Comparison of ENCODE assay signal across 10 mouse cellular contexts in the genomic region with DNA sequence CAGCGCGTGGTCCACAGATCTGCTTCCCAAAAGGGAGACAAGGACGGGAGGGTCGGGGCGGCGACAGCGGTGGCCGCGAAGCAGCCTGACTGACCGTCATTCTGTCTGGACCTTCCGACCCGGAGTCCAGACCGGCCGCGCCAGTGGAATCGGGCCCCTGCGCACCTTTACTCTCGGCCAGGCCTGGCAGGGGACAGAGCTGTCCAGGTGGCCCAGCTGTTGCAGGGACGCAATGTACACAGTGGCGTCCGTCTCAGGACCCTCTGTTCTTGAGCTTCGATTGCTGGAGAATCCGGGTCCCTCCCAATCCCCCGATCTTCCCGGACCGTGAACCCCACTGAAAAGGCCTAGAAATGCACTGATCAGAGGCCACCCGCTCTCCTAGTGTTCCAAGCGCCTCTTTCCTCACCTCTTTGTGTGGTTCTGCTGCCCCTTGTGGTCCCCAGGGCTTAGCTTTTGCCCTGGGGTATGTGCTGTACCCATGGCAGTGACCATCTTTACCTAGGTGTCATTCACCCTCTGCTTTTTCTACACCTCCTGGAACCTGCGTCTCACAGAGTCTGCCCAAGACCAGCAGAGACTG. TPM values are rescaled to one million over a fixed set of nuclear protein-coding genes. Genes with fewer than 3 reads are reported as not detected.
DNase-seq lines count a peak whose midpoint lies in the region; ATAC-seq and TF ChIP-seq lines count a peak whose summit lies in the region.
"Had no signal": no experiment of that assay in that cellular context is flagged by ENCODE, and none has a peak within 500 bp of the region (broad histone marks: within the 10 kb centered on the region; RNA-seq: fewer than 3 reads in every experiment).

No protein-coding gene starts in this region.

- H3K9ac ChIP-seq in ES-E14 (ENCODE audit: insufficient read depth, low read depth, low read length, poor library complexity, severe bottlenecking): peak overlapping the region; percentile 51
- peak overlapping the region; percentile 43 for H3K9ac ChIP-seq in forebrain, postnatal 0 days
- peak overlapping the region; percentile 63 for H3K9ac ChIP-seq in liver, embryonic 13.5 days

- H3K27ac ChIP-seq in heart, embryonic 10.5 days: peak overlapping the region; percentile 84
- no peak overlapping the region for H3K27ac ChIP-seq in ES-E14 (ENCODE audit: insufficient read depth, low read depth, low read length, poor library complexity, severe bottlenecking)
- no peak overlapping the region for H3K27ac ChIP-seq in forebrain, postnatal 0 days (ENCODE audit: low read depth, low read length)
- H3K27ac ChIP-seq in liver, embryonic 13.5 days: peak overlapping the region; percentile 62; the same call in 1 of the 2 replicates

- H3K4me1 ChIP-seq in heart, embryonic 10.5 days: peaks cover 14% of the 10 kb centered on the region; the same call in 1 of the 2 replicates
- no peaks in the 10 kb centered on the region for H3K4me1 ChIP-seq in ES-E14 (ENCODE audit: control insufficient read depth in 2 of 2, insufficient read depth in 2 of 2, low read length in 2 of 2, poor library complexity in 1 of 2)
- H3K4me1 ChIP-seq in forebrain, postnatal 0 days (ENCODE audit: insufficient read depth): peaks cover 5% of the 10 kb centered on the region; the same call in 1 of the 2 replicates
- peaks cover 35% of the 10 kb centered on the region for H3K4me1 ChIP-seq in liver, embryonic 13.5 days (replicated peaks)

- no peak for DNase-seq in heart, embryonic 10.5 days (ENCODE audit: low spot score)
- no peak for DNase-seq in heart, adult 8-10 months (ENCODE audit: low spot score)
- DNase-seq in ES-E14 (ENCODE audit: low read depth, low spot score): no peak
- DNase-seq in forebrain, postnatal 0 days: no peak
- DNase-seq in liver, embryonic 13.5 days: no peak
- no peak for DNase-seq in frontal cortex, postnatal 36 days (ENCODE audit: low spot score in 2 of 2)
- DNase-seq in right cerebral cortex, adult 18-20 months: no peak
- DNase-seq in spleen, postnatal 14 days (ENCODE audit: low spot score in 2 of 2): no peak

- TF ChIP-seq CTCF in forebrain, postnatal 0 days (IDR thresholded peaks at IDR 0.05; ENCODE audit: low read depth): peak; percentile 21; the same call in 1 of the 2 replicates

- in situ Hi-C loops in ES-E14 (cut with MboI; ENCODE audit: low sequenced_read_pairs in 2 of 2, unreplicated experiment in 2 of 2): no loop called here

- 4% methylated on average over 29 of the region's 29 CpGs for WGBS in heart, embryonic 10.5 days
- 9% methylated on average over 29 of the region's 29 CpGs for WGBS in forebrain, postnatal 0 days
- 7% methylated on average over 29 of the region's 29 CpGs for WGBS in liver, embryonic 13.5 days (ENCODE audit: insufficient replicate concordance)

- peaks cover 47% of the 10 kb centered on the region for H3K27me3 ChIP-seq in heart, embryonic 10.5 days (ENCODE audit: insufficient read depth, poor library complexity, severe bottlenecking)
- H3K27me3 ChIP-seq in forebrain, postnatal 0 days (ENCODE audit: insufficient read depth, low read length): peaks cover 11% of the 10 kb centered on the region
- H3K27me3 ChIP-seq in liver, embryonic 13.5 days: peaks cover 70% of the 10 kb centered on the region

- no peaks in the 10 kb centered on the region for H3K9me3 ChIP-seq in heart, embryonic 10.5 days
- no peaks in the 10 kb centered on the region for H3K9me3 ChIP-seq in ES-E14 (ENCODE audit: control insufficient read depth, insufficient read depth, low read depth, low read length)
- no peaks in the 10 kb centered on the region for H3K9me3 ChIP-seq in forebrain, postnatal 0 days (ENCODE audit: low read length)
- no peaks in the 10 kb centered on the region for H3K9me3 ChIP-seq in liver, embryonic 13.5 days (replicated peaks)

- H3K4me2 ChIP-seq in forebrain, postnatal 0 days (ENCODE audit: low read depth): peak overlapping the region; percentile 77
- peak overlapping the region; percentile 70 for H3K4me2 ChIP-seq in liver, embryonic 13.5 days

- ATAC-seq in forebrain, postnatal 0 days: peak; percentile 42; the same call in 1 of the 2 replicates
- peak; percentile 45 for ATAC-seq in liver, embryonic 13.5 days (ENCODE audit: low read depth)

- peak overlapping the region; percentile 69 for H3K4me3 ChIP-seq in heart, embryonic 10.5 days
- peak overlapping the region; percentile 71 to 74 for H3K4me3 ChIP-seq in ES-E14 (ENCODE audit: insufficient read depth in 1 of 2, low read depth in 1 of 2, low read length in 2 of 2, poor library complexity in 1 of 2, severe bottlenecking in 1 of 2)
- peak overlapping the region; percentile 43 for H3K4me3 ChIP-seq in forebrain, postnatal 0 days (ENCODE audit: low read depth, low read length)
- peak overlapping the region; percentile 55 for H3K4me3 ChIP-seq in liver, embryonic 13.5 days (replicated peaks)

- no peaks in the 10 kb centered on the region for H3K36me3 ChIP-seq in heart, embryonic 10.5 days
- no peaks in the 10 kb centered on the region for H3K36me3 ChIP-seq in ES-E14 (ENCODE audit: control insufficient read depth, insufficient read depth, low read length, poor library complexity, severe bottlenecking)
- H3K36me3 ChIP-seq in forebrain, postnatal 0 days (ENCODE audit: insufficient read depth): no peaks in the 10 kb centered on the region
- no peaks in the 10 kb centered on the region for H3K36me3 ChIP-seq in liver, embryonic 13.5 days

TF ChIP-seq in ES-E14, 5 proteins besides CTCF, POLR2A, EP300 and RAD21:
- TF ChIP-seq MAFK (IDR thresholded peaks at IDR 0.05; ENCODE audit: insufficient read depth, low read depth, low read length) (no peak), ZC3H11A (IDR thresholded peaks at IDR 0.05; ENCODE audit: borderline replicate concordance, low read depth, low read length) (peak; percentile 12; the same call in 1 of the 2 replicates), CHD2 (IDR thresholded peaks at IDR 0.05; ENCODE audit: low read depth, low read length) (no peak), HCFC1 (IDR thresholded peaks at IDR 0.05; ENCODE audit: borderline replicate concordance, insufficient read depth, low read length) (no peak)

RNA-seq across cellular contexts. Expression of a gene that starts 0.5 kb away (rescaled TPM):
- polyA plus RNA-seq in heart, embryonic 10.5 days (2016; fragmentation: Nextera tagmentation; extraction: Ambion mirVana): 2.3 and 2.5 TPM in 2 replicates
- under 1 TPM; 0.57 to 0.82 (median 0.73) TPM for total RNA-seq in heart, adult 8-10 months (2022)
- 0.74 and 1.7 TPM in 2 replicates for total RNA-seq in ES-E14 (2012; rRNA removed)
- 3.0 and 4.9 TPM in 2 replicates for total RNA-seq in forebrain, postnatal 0 days (2014; rRNA removed)
- 2.0 TPM in 2 replicates for polyA plus RNA-seq in forebrain, postnatal 0 days (2015; fragmentation: Nextera tagmentation; extraction: Ambion mirVana)
- 1.5 and 1.6 TPM in 2 replicates for polyA plus RNA-seq in liver, embryonic 13.5 days (2015; fragmentation: Nextera tagmentation; extraction: Ambion mirVana)
- total RNA-seq: CH12.LX had no signal

RNA-seq across cellular contexts. Expression of a gene that starts 0.6 kb away (rescaled TPM):
- polyA plus RNA-seq in heart, embryonic 10.5 days (2016; fragmentation: Nextera tagmentation; extraction: Ambion mirVana): 0.10 and 0.16 TPM in 2 replicates
- total RNA-seq in heart, adult 8-10 months (2022): not detected
- total RNA-seq in ES-E14 (2012; rRNA removed): not detected in 2 replicates
- total RNA-seq in forebrain, postnatal 0 days (2014; rRNA removed): not detected in 2 replicates
- polyA plus RNA-seq in forebrain, postnatal 0 days (2015; fragmentation: Nextera tagmentation; extraction: Ambion mirVana): not detected in 2 replicates
- polyA plus RNA-seq in liver, embryonic 13.5 days (2015; fragmentation: Nextera tagmentation; extraction: Ambion mirVana): 0.07 TPM in 2 replicates
- total RNA-seq: CH12.LX had no signal

RNA-seq across cellular contexts. Expression of a gene that starts 12.8 kb away (rescaled TPM):
- not detected in 2 replicates for polyA plus RNA-seq in heart, embryonic 10.5 days (2016; fragmentation: Nextera tagmentation; extraction: Ambion mirVana)
- total RNA-seq in heart, adult 8-10 months (2022): not detected
- not detected in 2 replicates for total RNA-seq in ES-E14 (2012; rRNA removed)
- total RNA-seq in forebrain, postnatal 0 days (2014; rRNA removed): 1.7 TPM in 1 of 2 replicates, not detected in the other
- not detected in 2 replicates for polyA plus RNA-seq in forebrain, postnatal 0 days (2015; fragmentation: Nextera tagmentation; extraction: Ambion mirVana)
- not detected in 2 replicates for polyA plus RNA-seq in liver, embryonic 13.5 days (2015; fragmentation: Nextera tagmentation; extraction: Ambion mirVana)
- total RNA-seq: CH12.LX had no signal
- polyA plus RNA-seq: large intestine, adult 2 months had no signal

RNA-seq across cellular contexts. Expression of a gene that starts 22.5 kb away (rescaled TPM):
- not detected in 2 replicates for polyA plus RNA-seq in heart, embryonic 10.5 days (2016; fragmentation: Nextera tagmentation; extraction: Ambion mirVana)
- total RNA-seq in heart, adult 8-10 months (2022): not detected
- not detected in 2 replicates for total RNA-seq in ES-E14 (2012; rRNA removed)
- not detected in 2 replicates for total RNA-seq in forebrain, postnatal 0 days (2014; rRNA removed)
- polyA plus RNA-seq in forebrain, postnatal 0 days (2015; fragmentation: Nextera tagmentation; extraction: Ambion mirVana): 0.15 and 0.28 TPM in 2 replicates
- polyA plus RNA-seq in liver, embryonic 13.5 days (2015; fragmentation: Nextera tagmentation; extraction: Ambion mirVana): 0.53 and 0.59 TPM in 2 replicates
- total RNA-seq: CH12.LX had no signal
- polyA plus RNA-seq: large intestine, adult 2 months had no signal

RNA-seq across cellular contexts. Expression of a gene that starts 22.6 kb away (rescaled TPM):
- polyA plus RNA-seq in heart, embryonic 10.5 days (2016; fragmentation: Nextera tagmentation; extraction: Ambion mirVana): 0.32 and 0.38 TPM in 2 replicates
- under 1 TPM; 0.22 to 0.44 (median 0.34) TPM for total RNA-seq in heart, adult 8-10 months (2022)
- total RNA-seq in ES-E14 (2012; rRNA removed): 0.11 and 0.13 TPM in 2 replicates
- 13.2 and 13.5 TPM in 2 replicates for total RNA-seq in forebrain, postnatal 0 days (2014; rRNA removed)
- 5.0 and 7.9 TPM in 2 replicates for polyA plus RNA-seq in forebrain, postnatal 0 days (2015; fragmentation: Nextera tagmentation; extraction: Ambion mirVana)
- 11.0 and 13.2 TPM in 2 replicates for polyA plus RNA-seq in liver, embryonic 13.5 days (2015; fragmentation: Nextera tagmentation; extraction: Ambion mirVana)
- total RNA-seq: CH12.LX had no signal

Comparison
In these comparisons a context has a peak if more than half of its experiments do, and no peak if none do; other contexts are left out.
1. H3K27ac ChIP-seq: peak in heart, embryonic 10.5 days (single experiment) and liver, embryonic 13.5 days (single experiment); none in ES-E14 (single experiment) and forebrain, postnatal 0 days (single experiment).
2. Peak in every context shown above with its lines, with median percentiles within 50 percentile points of each other: H3K4me3 ChIP-seq and H3K9ac ChIP-seq.